ENCODE assay signal across 21 mouse cellular contexts in genomic region chr10:17579463-17579862, GRCm38 (mm10).
"Had no signal": no experiment of that assay in that cellular context is flagged by ENCODE, and none has a peak within 500 bp of the region (broad histone marks: within the 10 kb centered on the region; RNA-seq: fewer than 3 reads in every experiment).

No protein-coding gene starts in this region.

- H3K27ac ChIP-seq: layer of hippocampus, adult 2 months; limb, embryonic 10.5 days; limb, embryonic 13.5 days; liver, embryonic 12.5 days; liver, embryonic 15.5 days; midbrain, embryonic 12.5 days; neural tube, embryonic 13.5 days; stomach, postnatal 0 days had no signal

- DNase-seq: kidney, adult 18-20 months; kidney, adult 9 months; kidney, postnatal 25 days; layer of hippocampus, adult 9-11 months; liver; lung, adult 18-20 months; retina, postnatal 1 day; thymus, adult 2 months; thymus, postnatal 14 days; thymus, postnatal 4 days had no signal

- H3K36me3 ChIP-seq: limb, embryonic 10.5 days; limb, embryonic 13.5 days; liver, embryonic 12.5 days; liver, embryonic 15.5 days; midbrain, embryonic 12.5 days; neural tube, embryonic 13.5 days had no signal

- ATAC-seq: liver, embryonic 12.5 days; midbrain, embryonic 16.5 days had no signal

- H3K4me3 ChIP-seq: layer of hippocampus, adult 2 months; limb, embryonic 10.5 days; limb, embryonic 13.5 days; liver, embryonic 12.5 days; liver, embryonic 15.5 days; megakaryocyte, embryonic 14.5 days; midbrain, embryonic 12.5 days; myocyte; neural tube, embryonic 13.5 days had no signal
